Mouse (Mus musculus) layer of hippocampus, adult 9-11 months (tissue): Measurements from ENCODE around the gene Phyhd1.
A peak's percentile ranks its signal among the peaks of the same experiment; 100 is the strongest.

Experiments
- DNase-seq: peaks from one replicate; pipeline ENCODE4 v3.0.0; 2022

Gene Phyhd1

DNA sequence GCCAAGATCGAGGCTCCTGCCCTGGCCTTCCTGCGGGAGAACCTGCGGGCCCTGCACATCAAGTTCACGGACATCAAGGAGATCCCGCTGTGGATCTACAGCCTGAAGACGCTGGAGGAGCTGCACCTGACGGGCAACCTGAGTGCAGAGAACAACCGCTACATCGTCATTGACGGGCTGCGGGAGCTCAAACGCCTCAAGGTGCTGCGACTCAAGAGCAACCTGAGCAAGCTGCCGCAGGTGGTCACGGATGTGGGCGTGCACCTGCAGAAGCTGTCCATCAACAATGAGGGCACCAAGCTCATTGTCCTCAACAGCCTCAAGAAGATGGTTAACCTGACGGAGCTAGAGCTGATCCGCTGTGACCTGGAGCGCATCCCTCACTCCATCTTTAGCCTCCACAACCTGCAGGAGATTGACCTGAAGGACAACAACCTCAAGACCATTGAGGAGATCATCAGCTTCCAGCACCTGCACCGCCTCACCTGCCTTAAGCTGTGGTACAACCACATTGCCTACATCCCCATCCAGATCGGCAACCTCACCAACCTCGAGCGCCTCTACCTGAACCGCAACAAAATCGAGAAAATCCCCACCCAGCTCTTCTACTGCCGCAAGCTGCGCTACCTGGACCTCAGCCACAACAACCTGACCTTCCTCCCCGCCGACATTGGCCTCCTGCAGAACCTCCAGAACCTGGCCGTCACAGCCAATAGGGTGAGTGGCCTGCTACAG lies 9.2 kb upstream of the Phyhd1 start:
- no peak for DNase-seq

- no peak for DNase-seq
These were observed 8.1 kb upstream of the Phyhd1 start for GRCm38 (mm10) chr2:30257699-30258460.

GRCm38 (mm10) chr2:30258600-30258999 lies 7.4 kb upstream of the Phyhd1 start:
- DNase-seq = no peak

DNA sequence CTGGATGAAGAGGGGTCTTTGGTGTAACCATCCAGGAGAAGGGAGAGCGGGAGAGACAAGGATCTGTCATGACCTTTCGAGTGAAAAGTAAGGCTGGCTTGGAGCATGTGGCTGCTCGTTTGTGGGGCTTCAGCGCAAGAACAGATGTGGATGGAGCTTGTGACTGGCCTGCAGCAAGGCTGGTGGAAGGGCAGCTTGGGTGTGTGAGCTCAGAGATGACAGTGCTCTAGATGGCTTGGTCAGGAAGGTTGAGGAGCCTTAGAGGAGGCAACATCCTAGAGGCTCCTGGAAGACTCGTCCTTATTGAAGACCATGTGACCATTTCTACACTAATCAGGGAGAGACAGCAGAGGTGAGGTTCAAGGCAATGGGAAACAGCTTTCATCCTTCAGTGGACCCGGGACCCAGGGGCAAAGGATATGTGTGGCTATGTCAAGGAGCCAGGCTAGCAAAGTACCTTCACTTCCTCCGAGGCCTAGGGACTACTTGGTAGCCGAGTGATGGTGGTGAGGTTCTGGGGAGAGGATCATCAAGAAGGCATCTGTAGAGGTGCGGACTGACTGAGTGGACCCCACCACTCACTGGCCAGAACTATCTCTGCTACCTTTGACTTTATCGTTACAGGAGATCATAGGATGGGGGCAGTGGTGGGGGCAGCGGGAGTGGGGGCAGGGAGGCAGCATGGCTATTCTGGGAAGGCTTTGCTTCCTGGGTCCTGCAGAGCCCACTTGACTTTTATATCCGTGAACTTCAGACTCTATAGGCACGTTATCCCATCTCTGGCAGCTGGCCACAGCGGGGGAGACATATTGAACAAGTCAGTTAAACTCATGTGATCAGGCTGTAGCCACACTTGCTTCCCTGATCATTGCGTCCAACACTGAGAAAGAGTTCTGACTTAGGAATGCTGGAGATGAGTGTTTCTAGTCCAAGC lies 6.6 kb upstream of the Phyhd1 start:
- DNase-seq = no peak

DNA sequence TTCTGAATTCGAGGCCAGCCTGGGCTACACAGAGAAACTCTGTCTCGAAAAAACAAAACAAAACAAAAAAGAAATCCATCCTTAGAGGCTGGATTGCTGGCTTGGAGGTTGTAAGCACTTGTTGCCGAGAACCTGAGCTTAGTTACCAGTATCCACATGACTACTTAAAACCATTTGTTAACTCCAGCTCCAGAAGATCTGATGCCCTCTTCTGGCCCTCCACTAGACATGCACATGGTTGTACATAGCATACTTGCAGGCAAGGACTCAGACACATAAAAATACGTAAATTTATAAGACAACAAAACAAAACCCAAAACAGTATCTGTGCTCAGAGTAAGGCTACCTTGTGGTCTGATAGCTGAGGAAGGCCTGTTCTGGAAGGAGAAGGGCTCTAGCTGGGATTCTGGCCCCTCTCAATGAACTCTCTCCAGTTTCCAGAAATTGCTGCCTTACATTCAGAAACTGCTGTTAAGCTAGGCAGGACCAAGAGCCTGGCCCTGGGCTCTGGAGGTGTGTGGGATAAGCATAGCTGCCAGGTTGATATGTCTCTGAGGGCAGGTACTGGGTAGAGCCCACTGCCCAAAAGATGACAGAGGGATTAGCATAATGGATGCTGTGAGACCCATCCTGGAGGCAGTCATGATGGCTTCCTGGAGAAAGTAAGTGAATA lies 4.8 kb upstream of the Phyhd1 start:
- DNase-seq = no peak

- no peak for DNase-seq
These were observed 3.8 kb upstream of the Phyhd1 start for GRCm38 (mm10) chr2:30261921-30262839.

DNA sequence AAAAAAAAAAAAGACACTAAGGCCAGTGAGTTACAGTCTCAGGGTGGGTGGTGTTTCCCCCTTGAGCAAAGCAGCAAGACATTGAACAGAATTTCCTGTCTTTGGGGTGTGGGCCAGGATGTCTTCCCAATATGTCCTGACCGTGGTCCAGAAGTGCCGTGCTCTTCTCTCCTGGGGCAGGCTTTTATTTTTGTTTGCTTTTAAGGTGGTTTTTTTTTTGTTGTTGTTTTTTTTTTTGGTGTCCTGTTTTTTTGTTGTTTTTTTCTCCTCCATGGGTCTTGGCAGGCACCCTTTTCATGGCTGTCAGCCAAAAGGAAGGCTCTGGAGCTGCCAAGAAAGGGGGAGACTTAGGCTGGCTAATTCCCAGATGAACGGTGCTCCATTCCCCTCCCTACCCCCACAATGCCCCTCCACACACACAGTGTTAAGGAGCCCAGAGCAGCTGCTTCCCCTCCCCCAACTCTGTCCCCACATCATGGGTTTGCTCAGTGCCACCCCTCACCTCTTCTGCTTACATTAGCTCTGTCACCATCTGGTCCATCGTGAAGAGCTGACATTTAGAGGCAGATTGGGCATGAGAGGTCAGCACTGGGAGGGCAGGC lies 3.1 kb upstream of the Phyhd1 start:
- DNase-seq = peak; percentile 63

GRCm38 (mm10) chr2:30263811-30264210 lies 2.2 kb upstream of the Phyhd1 start:
- DNase-seq = no peak

DNA sequence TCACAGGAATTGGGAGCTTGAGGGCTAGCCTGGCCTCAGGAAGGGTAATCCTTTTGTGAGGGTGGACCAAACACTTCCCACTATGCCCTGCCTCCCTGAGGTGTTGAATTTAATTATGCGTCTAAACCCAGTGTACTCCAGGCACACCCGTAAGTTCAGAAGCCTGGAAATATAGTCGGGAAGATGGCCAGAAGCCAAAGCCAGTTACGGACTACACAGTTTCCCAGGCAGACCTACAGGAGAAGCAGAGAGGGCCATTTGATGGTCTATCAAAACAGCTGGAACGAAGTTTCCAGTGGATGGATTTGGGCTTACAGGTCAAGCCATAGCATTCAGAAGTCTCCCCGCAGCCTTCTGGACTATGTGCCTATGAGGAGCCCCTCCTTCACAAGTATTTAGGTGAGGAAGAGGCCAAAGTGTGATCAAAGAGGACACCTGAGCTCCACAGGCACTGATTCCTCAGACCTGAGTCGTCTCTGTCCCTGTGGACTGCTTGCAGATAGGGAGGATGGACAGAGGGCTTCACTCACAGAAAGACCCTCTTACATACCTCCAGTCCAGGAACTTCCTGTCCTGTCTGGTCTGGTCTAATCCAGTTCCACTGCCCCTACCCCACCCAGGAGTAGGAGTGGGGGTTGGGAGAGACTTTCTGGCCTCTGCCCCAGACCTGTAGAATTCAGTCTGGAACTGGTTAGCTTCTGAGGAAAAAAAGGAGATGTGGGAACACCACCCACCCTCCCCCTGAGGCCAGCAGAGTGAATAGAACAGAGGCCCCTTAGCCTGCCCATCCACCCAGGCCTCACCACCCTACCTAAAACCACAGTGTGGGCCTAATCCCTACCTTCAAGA lies 1.1 kb upstream of the Phyhd1 start:
- no peak for DNase-seq

GRCm38 (mm10) chr2:30266392-30266941 lies 464 bp downstream of the Phyhd1 start:
- no peak for DNase-seq

DNA sequence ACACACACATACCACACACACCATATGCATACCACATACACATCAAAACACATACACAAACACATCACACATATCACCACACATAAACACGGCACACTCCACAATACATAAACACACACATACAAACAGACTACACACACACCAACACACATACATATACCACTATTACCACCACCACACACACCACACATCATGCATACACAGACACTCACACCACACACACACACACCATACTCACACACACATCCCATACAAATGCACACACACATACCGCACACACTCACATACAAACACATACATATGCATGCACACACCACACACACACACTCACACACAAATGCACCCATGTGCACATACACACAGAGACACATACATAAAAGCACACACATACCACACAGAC lies 1.5 kb downstream of the Phyhd1 start:
- DNase-seq = no peak

- DNase-seq = no peak
These were observed 2.4 kb downstream of the Phyhd1 start for GRCm38 (mm10) chr2:30268371-30268770.

DNA sequence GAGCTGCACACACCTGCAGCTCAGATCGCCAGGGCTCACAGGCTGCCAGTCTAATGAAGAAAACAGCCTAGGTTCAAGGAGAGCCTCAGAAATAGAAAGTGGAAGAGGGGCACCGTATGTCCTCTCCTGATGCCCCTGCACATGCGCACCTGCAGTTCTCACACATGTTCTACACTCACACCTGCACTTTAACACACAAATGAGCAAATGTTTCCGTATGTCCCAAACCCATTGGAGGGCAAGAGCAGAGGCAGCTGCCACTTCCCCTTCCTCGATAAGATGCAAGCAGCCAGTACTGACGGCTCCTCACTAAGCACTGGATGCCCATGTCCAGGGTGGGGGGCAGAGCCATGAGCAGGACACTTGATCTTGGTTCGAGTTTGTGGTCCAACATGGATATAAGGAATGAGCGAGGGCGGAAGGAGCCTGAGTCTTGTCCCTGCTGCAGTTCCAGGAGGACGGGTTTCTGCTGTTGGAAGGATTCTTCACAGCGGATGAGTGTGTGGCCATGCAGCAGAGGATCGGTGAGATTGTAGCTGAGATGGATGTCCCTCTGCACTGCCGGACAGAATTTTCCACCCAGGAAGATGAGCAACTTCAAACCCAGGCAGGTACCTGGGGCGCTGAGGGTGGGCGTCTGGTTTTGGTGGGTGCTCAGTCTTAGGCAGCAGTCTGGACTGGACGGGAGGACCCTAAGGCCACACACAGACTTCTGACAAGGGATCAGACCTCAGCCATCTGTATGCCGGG lies 3.4 kb downstream of the Phyhd1 start:
- peak; percentile 20 for DNase-seq

DNA sequence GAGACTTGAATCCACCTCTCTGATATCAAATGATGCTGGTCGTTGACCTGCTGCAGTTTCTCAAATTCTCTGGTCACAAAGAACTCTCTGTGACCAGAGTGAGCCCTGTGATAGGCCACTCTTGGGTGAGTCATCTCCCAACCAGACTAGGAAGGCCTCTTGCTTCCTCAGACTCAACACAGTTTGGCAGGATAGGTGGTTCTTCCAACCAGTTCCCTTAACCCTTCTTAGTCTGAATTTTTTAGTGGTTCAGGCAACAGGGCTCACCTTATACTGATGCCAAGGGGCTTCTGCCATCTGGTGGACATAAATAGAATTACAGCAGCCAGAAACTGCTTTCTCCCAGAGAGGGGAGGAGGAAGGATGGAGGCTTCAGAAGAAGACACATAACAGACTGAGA lies 4.1 kb downstream of the Phyhd1 start:
- peak; percentile 87 for DNase-seq

- no peak for DNase-seq
These were observed 14.7 kb downstream of the Phyhd1 start, which contains the start of gene Gm28038 for GRCm38 (mm10) chr2:30280743-30281142. Gene Gm28038, plus strand, starts transcription at chr2:30281043.

- no peak for DNase-seq
These were observed 15.6 kb downstream of the Phyhd1 start for GRCm38 (mm10) chr2:30281651-30282050.

- DNase-seq = no peak
These were observed 17.2 kb downstream of the Phyhd1 start for GRCm38 (mm10) chr2:30283193-30283592.

DNA sequence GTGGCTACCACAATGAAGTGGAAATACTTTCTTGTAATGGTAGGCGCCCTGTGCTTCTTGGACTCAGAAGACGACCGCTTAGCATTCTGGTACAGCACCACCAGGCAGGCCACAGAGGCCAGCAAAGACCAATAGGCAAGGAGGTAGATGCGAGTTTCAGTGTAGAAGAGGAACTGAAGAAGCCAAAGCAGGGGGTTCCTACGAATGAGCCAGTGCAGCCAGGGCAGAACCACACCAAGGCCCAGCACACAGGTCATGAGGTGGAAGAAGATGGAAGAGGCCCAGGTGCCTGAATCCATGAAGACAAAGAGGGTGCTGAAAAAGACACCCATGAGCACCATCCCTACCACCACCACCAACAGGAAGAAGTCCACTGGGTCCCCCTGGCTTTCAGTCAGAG lies 19.0 kb downstream of the Phyhd1 start:
- no peak for DNase-seq
